Mouse (Mus musculus) kidney, adult 11 months (tissue): ENCODE measurements at regions not wholly inside any gene's neighbourhood (a gene's known extent, or its start where the extent isn't known, plus 50 kb on each side); places are given as distances from the start of the nearest gene placed in this dataset.

Experiments used
- DNase-seq: peaks from one replicate; pipeline ENCODE4 v3.0.0; 2022

- no peak for DNase-seq
These were observed 117.4 kb upstream of the Pitx1 start for GRCm38 (mm10) chr13:55953426-55953825.

GRCm38 (mm10) chr13:55950773-55951172 lies 114.8 kb upstream of the Pitx1 start:
- DNase-seq = no peak

- no peak for DNase-seq
These were observed 112.6 kb upstream of the Pitx1 start for GRCm38 (mm10) chr13:55948591-55948990.

- DNase-seq = no peak
These were observed 112.2 kb upstream of the Pitx1 start for GRCm38 (mm10) chr13:55948144-55948543.

GRCm38 (mm10) chr13:55937417-55937816 lies 101.4 kb upstream of the Pitx1 start:
- DNase-seq = no peak

GRCm38 (mm10) chr13:55937000-55937399 lies 101.0 kb upstream of the Pitx1 start:
- no peak for DNase-seq

- no peak for DNase-seq
These were observed 94.6 kb upstream of the Pitx1 start for GRCm38 (mm10) chr13:55930637-55931036.

GRCm38 (mm10) chr13:55929814-55930213 lies 93.8 kb upstream of the Pitx1 start:
- no peak for DNase-seq

GRCm38 (mm10) chr13:55923505-55924136 lies 87.6 kb upstream of the Pitx1 start:
- peak; percentile 3 for DNase-seq

GRCm38 (mm10) chr13:55917316-55917715 lies 81.3 kb upstream of the Pitx1 start:
- DNase-seq = no peak

- DNase-seq = peak; percentile 82
These were observed 76.3 kb upstream of the Pitx1 start for GRCm38 (mm10) chr13:55912271-55912711.

- DNase-seq = no peak
These were observed 73.9 kb upstream of the Pitx1 start for GRCm38 (mm10) chr13:55909941-55910340.

- no peak for DNase-seq
These were observed 68.9 kb upstream of the Pitx1 start for GRCm38 (mm10) chr13:55904884-55905283.

- DNase-seq = no peak
These were observed 66.3 kb upstream of the Pitx1 start for GRCm38 (mm10) chr13:55902255-55902654.

GRCm38 (mm10) chr13:55900190-55900526 lies 64.2 kb upstream of the Pitx1 start:
- DNase-seq = no peak

GRCm38 (mm10) chr13:55899501-55900189 lies 63.7 kb upstream of the Pitx1 start:
- no peak for DNase-seq

GRCm38 (mm10) chr13:55898999-55899398 lies 63.0 kb upstream of the Pitx1 start:
- no peak for DNase-seq

GRCm38 (mm10) chr13:55898257-55898950 lies 62.4 kb upstream of the Pitx1 start:
- no peak for DNase-seq

- no peak for DNase-seq
These were observed 59.5 kb upstream of the Pitx1 start for GRCm38 (mm10) chr13:55895505-55895904.

- no peak for DNase-seq
These were observed 57.4 kb upstream of the Pitx1 start for GRCm38 (mm10) chr13:55893154-55894018.

GRCm38 (mm10) chr13:55892250-55892649 lies 56.3 kb upstream of the Pitx1 start:
- DNase-seq = no peak

GRCm38 (mm10) chr13:55887099-55887736 lies 51.2 kb upstream of the Pitx1 start:
- DNase-seq = no peak
